Mouse (Mus musculus) MEL (cell line): ENCODE data around the gene Fam183b.
"Not testable (repeated sequence)": the region's sequence is repeated elsewhere in the genome, so short reads cannot be mapped to it uniquely, and the experiment has no call there.

ENCODE experiments used
- CHD1 ChIP-seq: IDR thresholded peaks from 2 replicates; pipeline ENCODE4 v1.6.1; 2012; ENCODE audit warnings: low read depth, mild to moderate bottlenecking, inconsistent platforms, low read length, improper control_type of control experiment
- CHD2 ChIP-seq: IDR thresholded peaks from 2 replicates; pipeline ENCODE4 v1.6.1; 2011; ENCODE audit warnings: low read length, improper control_type of control experiment
- CTCF ChIP-seq, 3 experiments: IDR thresholded peaks in 2 of 3; conservative IDR thresholded peaks in 1 of 3; 2 replicates each; pipeline ENCODE4 v1.5.1; 2011 to 2012; ENCODE audit warnings: low read length in 3 of 3, low read depth in 2 of 3, mild to moderate bottlenecking in 2 of 3, improper control_type of control experiment in 1 of 3, inconsistent platforms in 1 of 3, mixed read lengths in 1 of 3, moderate library complexity in 1 of 3; ENCODE audit not compliant: control insufficient read depth in 1 of 3, insufficient read depth in 1 of 3, poor library complexity in 1 of 3, severe bottlenecking in 1 of 3
- EP300 ChIP-seq, 2 experiments: IDR thresholded peaks; 2 replicates each; pipeline ENCODE4 v1.6.1; 2011; ENCODE audit warnings: improper control_type of control experiment in 2 of 2, low read length in 2 of 2, low read depth in 1 of 2, mild to moderate bottlenecking in 1 of 2
- ETS1 ChIP-seq: IDR thresholded peaks from 2 replicates; pipeline ENCODE4 v1.6.1; 2012; ENCODE audit warnings: low read depth, mild to moderate bottlenecking, inconsistent platforms, low read length, improper control_type of control experiment, moderate library complexity
- GABPA ChIP-seq: IDR thresholded peaks from 2 replicates; pipeline ENCODE4 v1.6.1; 2012; ENCODE audit warnings: low read depth, mild to moderate bottlenecking, inconsistent platforms, low read length, improper control_type of control experiment, moderate library complexity
- MYC ChIP-seq: IDR thresholded peaks from 2 replicates; pipeline ENCODE4 v1.6.1; 2011; ENCODE audit warnings: low read depth, mild to moderate bottlenecking, low read length, improper control_type of control experiment, moderate library complexity
- NELFE ChIP-seq: IDR thresholded peaks from 2 replicates; pipeline ENCODE4 v1.6.1; 2011; ENCODE audit warnings: low read depth, low read length, improper control_type of control experiment
- POLR2A ChIP-seq, 2 experiments: IDR thresholded peaks; 2 replicates each; pipeline ENCODE4 v1.6.1; 2011 to 2012; ENCODE audit warnings: low read length in 2 of 2, mild to moderate bottlenecking in 2 of 2, control low read depth in 1 of 2, improper control_type of control experiment in 1 of 2, low read depth in 1 of 2, moderate library complexity in 1 of 2; ENCODE audit not compliant: control insufficient read depth in 1 of 2, insufficient read depth in 1 of 2, poor library complexity in 1 of 2
- RAD21 ChIP-seq: IDR thresholded peaks from 2 replicates; pipeline ENCODE4 v1.6.1; 2011; ENCODE audit warnings: mild to moderate bottlenecking, low read depth, low read length, improper control_type of control experiment
- USF1 ChIP-seq: IDR thresholded peaks from 2 replicates; pipeline ENCODE4 v1.6.1; 2014; ENCODE audit warnings: low read depth, mild to moderate bottlenecking, inconsistent platforms, low read length, improper control_type of control experiment, moderate library complexity
- USF2 ChIP-seq, 2 experiments: IDR thresholded peaks; 2 replicates each; pipeline ENCODE4 v1.6.1; 2011 to 2012; ENCODE audit warnings: improper control_type of control experiment in 2 of 2, low read length in 2 of 2, borderline replicate concordance in 1 of 2, inconsistent platforms in 1 of 2, low read depth in 1 of 2, mild to moderate bottlenecking in 1 of 2; ENCODE audit not compliant: insufficient read depth in 1 of 2
- ZC3H11A ChIP-seq: IDR thresholded peaks from 2 replicates; pipeline ENCODE4 v1.6.1; 2012; ENCODE audit warnings: low read depth, mild to moderate bottlenecking, inconsistent platforms, low read length, improper control_type of control experiment
- ZNF384 ChIP-seq: IDR thresholded peaks from 2 replicates; pipeline ENCODE4 v1.6.1; 2012; ENCODE audit warnings: low read depth, mild to moderate bottlenecking, inconsistent platforms, low read length, improper control_type of control experiment

- not testable (repeated sequence) for TF ChIP-seq GABPA; POLR2A (IDR thresholded peaks at IDR 0.05; ENCODE audit: control insufficient read depth in 1 of 2, insufficient read depth in 1 of 2, low read depth in 1 of 2, low read length in 2 of 2, poor library complexity in 1 of 2); EP300 (IDR thresholded peaks at IDR 0.05; ENCODE audit: low read depth in 1 of 2, low read length in 2 of 2); CHD1; NELFE; CTCF (IDR thresholded peaks at IDR 0.05 in 2 of 3, conservative IDR thresholded peaks at IDR 0.05 in 1 of 3; ENCODE audit: control insufficient read depth in 1 of 3, insufficient read depth in 1 of 3, low read depth in 2 of 3, low read length in 3 of 3, poor library complexity in 1 of 3, severe bottlenecking in 1 of 3); ETS1; USF1; USF2 (IDR thresholded peaks at IDR 0.05; ENCODE audit: borderline replicate concordance in 1 of 2, insufficient read depth in 1 of 2, low read depth in 1 of 2, low read length in 2 of 2); ZC3H11A; ZNF384; RAD21; MYC; CHD2
Observed at GRCm38 (mm10) chr11:58751096-58751495, 50.7 kb downstream of the Fam183b start.
